Mouse (Mus musculus) midbrain, postnatal 0 days (tissue): ENCODE measurements around the gene Slc27a5. TPM values are rescaled to one million over a fixed set of nuclear protein-coding genes. Genes with fewer than 3 reads are reported as not detected.

ENCODE experiments used
- ATAC-seq: fragments of 200-750 bp; cut with Nextera tagmentation; 2 replicates; pipeline ENCODE4 v1.8.0; 2017; ENCODE audit warnings: moderate number of reproducible peaks, mild to moderate bottlenecking, moderate TSS enrichment, moderate library complexity; ENCODE audit not compliant: low FRiP score
- DNase-seq: peaks from one replicate; pipeline ENCODE4 v3.0.0-alpha.2; 2015; ENCODE audit warnings: low spot score
- H3K27ac ChIP-seq: fragments of 300-500 bp; sonication (generic); 2 replicates; pipeline ENCODE4 v1.5.1; 2014; ENCODE audit warnings: low read depth, mild to moderate bottlenecking, low read length, mixed read lengths
- H3K27me3 ChIP-seq: fragments of 300-500 bp; sonication (generic); 2 replicates; pipeline ENCODE4 v1.6.1; 2014; ENCODE audit warnings: low read length, control low read depth, mixed read lengths; ENCODE audit not compliant: insufficient read depth
- H3K36me3 ChIP-seq: fragments of 300-500 bp; sonication (generic); 2 replicates; pipeline ENCODE4 v1.6.1; 2014; ENCODE audit warnings: low read length, control low read depth, mixed read lengths; ENCODE audit not compliant: insufficient read depth
- H3K4me1 ChIP-seq: fragments of 300-500 bp; sonication (generic); 2 replicates; pipeline ENCODE4 v1.6.1; 2014; ENCODE audit warnings: mild to moderate bottlenecking, control low read depth, antibody characterized with exemption, low read length, mixed read lengths; ENCODE audit not compliant: insufficient read depth
- H3K4me2 ChIP-seq: fragments of 300-500 bp; sonication (generic); 2 replicates; pipeline ENCODE4 v1.6.1; 2014; ENCODE audit warnings: low read depth, mild to moderate bottlenecking, low read length, mixed read lengths; ENCODE audit not compliant: poor library complexity, severe bottlenecking
- H3K4me3 ChIP-seq: fragments of 300-500 bp; sonication (generic); 2 replicates; pipeline ENCODE4 v1.5.1; 2014; ENCODE audit warnings: low read depth, mild to moderate bottlenecking, low read length, moderate library complexity
- H3K9ac ChIP-seq: fragments of 300-500 bp; sonication (generic); replicated peaks from 2 replicates; pipeline ENCODE4 v1.6.1; 2014; ENCODE audit warnings: mild to moderate bottlenecking, low read length, moderate library complexity, mixed read lengths; ENCODE audit not compliant: poor library complexity, severe bottlenecking
- H3K9me3 ChIP-seq: fragments of 300-500 bp; sonication (generic); 2 replicates; pipeline ENCODE4 v1.6.1; 2016; ENCODE audit warnings: low read length, control low read depth
- CTCF ChIP-seq: IDR thresholded peaks from 2 replicates; pipeline ENCODE4 v1.5.1; 2016; ENCODE audit warnings: antibody characterized with exemption, mild to moderate bottlenecking
- WGBS: fragments of 180-500 bp; shearing (Covaris S2); extraction: QIAGEN DNeasy Blood & Tissue Kit; methylation state at CpG from one replicate; pipeline ENCODE4 v1.1.7; 2014; 5-methylcytosine and 5-hydroxymethylcytosine counted together
- polyA plus RNA-seq: library from polyadenylated mRNA; unstranded; fragments of >200 nt; fragmentation: Nextera tagmentation; extraction: Ambion mirVana; gene quantifications from 2 replicates; pipeline ENCODE4 v1.2.1, GENCODE M21; 2015
- total RNA-seq: library from RNA; depleted of rRNA; stranded (reverse); fragments of >200 nt; gene quantifications from 2 replicates; pipeline ENCODE4 v1.2.3, GENCODE M21; 2014

Slc27a5 gene
- total and polyA plus RNA-seq, 2 experiments from 2014 or later: 0.21 TPM; not detected in 1

DNA sequence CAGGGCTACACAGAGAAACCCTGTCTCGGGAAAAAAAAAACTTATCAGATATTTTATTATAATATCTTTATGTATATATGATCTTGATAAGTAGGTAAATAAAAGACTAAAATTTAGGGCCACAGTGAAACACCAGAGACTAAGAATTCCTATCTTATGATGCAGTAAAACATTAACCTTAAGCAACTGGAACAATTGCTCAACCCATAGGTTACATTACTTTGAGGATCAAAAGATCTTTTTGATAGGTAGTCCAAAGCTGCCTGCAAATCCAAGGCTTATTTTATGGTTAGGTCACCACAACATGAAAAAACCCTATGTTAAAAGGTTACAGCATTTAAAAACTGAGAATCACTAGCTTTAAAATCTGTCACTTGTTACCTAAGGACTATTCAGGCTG lies 3.6 kb upstream of the Slc27a5 start:
- H3K27me3 ChIP-seq: no peaks in the 10 kb centered on the region
- H3K4me3 ChIP-seq: no peak overlapping the region
- H3K4me1 ChIP-seq: no peaks in the 10 kb centered on the region
- no peak for DNase-seq
- 82% methylated on average over 1 of the region's 1 CpGs for WGBS
- no peak overlapping the region for H3K27ac ChIP-seq
- no peak for TF ChIP-seq CTCF
- H3K9me3 ChIP-seq: no peaks in the 10 kb centered on the region
- no peak overlapping the region for H3K9ac ChIP-seq
- H3K36me3 ChIP-seq: peaks cover 15% of the 10 kb centered on the region
- no peak overlapping the region for H3K4me2 ChIP-seq
- ATAC-seq: no peak

DNA sequence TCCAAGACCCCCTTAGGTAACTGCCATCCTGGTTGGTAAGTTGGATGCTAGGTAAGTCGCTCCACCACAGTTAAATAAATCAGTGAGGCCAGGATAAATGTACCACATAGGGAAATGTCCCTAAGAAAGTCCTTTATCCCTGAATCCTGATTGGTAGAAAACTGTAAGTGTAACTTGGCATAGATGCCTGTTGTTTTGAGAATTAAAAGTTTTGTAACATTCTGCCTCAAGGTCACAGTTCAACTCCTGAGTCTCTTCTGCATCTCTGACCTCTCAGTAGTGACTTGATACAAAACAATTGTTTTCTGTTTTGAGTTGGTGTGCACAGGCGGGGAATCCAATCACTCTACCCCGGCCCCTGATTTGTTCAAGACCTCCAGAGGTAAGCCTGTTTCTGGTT lies 859 bp upstream of the Slc27a5 start, which contains the start of gene Trim28:
Gene Trim28, plus strand, starts transcription at position 264 of the 400 bp plus-strand sequence.
- Histone ChIP-seq H3K27ac (no peak within 1 kb of the TSS), H3K4me2 (no peak within 1 kb of the TSS), H3K9me3 (no peaks in the 10 kb centered on the region), H3K27me3 (no peaks in the 10 kb centered on the region), H3K36me3 (no peaks in the 10 kb centered on the region), H3K4me1 (no peaks in the 10 kb centered on the region), H3K4me3 (no peak within 1 kb of the TSS), H3K9ac (no peak within 1 kb of the TSS)
- ATAC-seq (no peak), DNase-seq (no peak)
- TF ChIP-seq CTCF: no peak
- 83% methylated on average over 3 of the region's 3 CpGs for WGBS

DNA sequence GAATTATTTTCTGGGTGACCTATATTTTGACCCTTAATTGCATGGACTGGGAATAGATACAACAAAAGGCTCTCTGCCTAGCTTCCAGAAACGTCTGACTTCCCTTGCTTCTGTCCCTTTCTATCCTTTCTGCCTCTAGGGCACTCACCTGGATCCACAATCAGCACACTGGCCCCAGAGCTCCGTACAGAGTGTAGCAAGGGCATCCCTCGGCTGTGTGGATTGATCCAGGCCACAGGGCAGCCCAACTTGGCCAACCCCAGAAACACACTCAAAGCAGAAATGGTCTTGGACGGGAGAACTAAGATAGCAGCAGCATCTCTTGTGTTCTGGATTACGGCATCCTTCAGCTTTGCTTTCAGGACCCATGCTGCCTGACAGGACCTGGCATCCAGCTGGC lies 762 bp downstream of the Slc27a5 start:
- Histone ChIP-seq H3K36me3 (no peaks in the 10 kb centered on the region), H3K9ac (no peak overlapping the region), H3K4me3 (no peak overlapping the region), H3K4me1 (no peaks in the 10 kb centered on the region), H3K27ac (no peak overlapping the region), H3K9me3 (no peaks in the 10 kb centered on the region), H3K4me2 (no peak overlapping the region), H3K27me3 (no peaks in the 10 kb centered on the region)
- DNase-seq (no peak), ATAC-seq (no peak)
- 75% methylated on average over 5 of the region's 5 CpGs for WGBS
- no peak for TF ChIP-seq CTCF

DNA sequence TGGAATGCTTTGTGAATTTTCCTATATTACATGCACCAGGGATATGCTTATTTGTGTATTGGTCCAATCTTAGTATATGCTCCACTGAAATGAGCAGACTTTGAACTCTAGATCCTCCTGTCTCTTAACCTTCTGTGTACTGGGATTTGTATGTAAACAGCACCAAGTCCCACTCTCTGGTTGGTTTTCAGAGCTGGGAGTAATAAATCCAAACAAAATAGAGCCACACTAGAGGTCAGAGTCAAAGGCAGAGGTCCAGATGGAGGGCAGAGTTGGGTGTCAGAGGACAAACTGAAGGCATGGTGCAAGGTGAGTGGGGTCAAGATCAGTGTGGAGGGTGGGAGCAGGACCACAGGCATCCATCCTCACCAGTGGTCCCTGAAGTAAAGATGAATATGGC lies 2.1 kb downstream of the Slc27a5 start:
- ATAC-seq: no peak
- Histone ChIP-seq H3K27ac (no peak overlapping the region), H3K9ac (no peak overlapping the region), H3K27me3 (no peaks in the 10 kb centered on the region), H3K4me3 (no peak overlapping the region), H3K4me1 (no peaks in the 10 kb centered on the region), H3K4me2 (no peak overlapping the region), H3K9me3 (no peaks in the 10 kb centered on the region), H3K36me3 (no peaks in the 10 kb centered on the region)
- no peak for TF ChIP-seq CTCF
- DNase-seq: no peak

DNA sequence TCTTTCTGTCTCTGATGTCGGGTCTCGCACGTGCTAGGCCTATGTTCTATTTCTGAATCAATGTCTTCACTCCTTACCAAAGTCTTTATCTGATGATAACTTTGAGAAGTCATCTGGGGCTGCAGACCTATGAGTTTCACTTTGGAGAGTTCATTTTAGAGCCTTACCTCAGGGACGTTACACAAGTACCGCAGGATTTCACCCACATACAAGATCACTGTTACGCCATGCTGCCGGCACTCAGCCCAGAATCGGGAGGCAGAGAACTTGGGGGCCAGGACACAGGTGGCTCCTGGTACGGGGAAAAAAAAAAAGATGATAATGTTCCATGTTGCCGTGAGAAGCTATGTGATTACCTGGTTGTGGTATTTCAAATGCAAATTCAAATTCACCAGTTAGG lies 4.8 kb downstream of the Slc27a5 start:
- H3K9me3 ChIP-seq: no peaks in the 10 kb centered on the region
- WGBS: 91% methylated on average over 10 of the region's 10 CpGs
- no peak overlapping the region for H3K9ac ChIP-seq
- H3K4me2 ChIP-seq: no peak overlapping the region
- ATAC-seq (no peak), DNase-seq (no peak)
- H3K36me3 ChIP-seq: no peaks in the 10 kb centered on the region
- no peak overlapping the region for H3K27ac ChIP-seq
- H3K27me3 ChIP-seq: no peaks in the 10 kb centered on the region
- no peak for TF ChIP-seq CTCF
- H3K4me3 ChIP-seq: no peak overlapping the region
- H3K4me1 ChIP-seq: no peaks in the 10 kb centered on the region

DNA sequence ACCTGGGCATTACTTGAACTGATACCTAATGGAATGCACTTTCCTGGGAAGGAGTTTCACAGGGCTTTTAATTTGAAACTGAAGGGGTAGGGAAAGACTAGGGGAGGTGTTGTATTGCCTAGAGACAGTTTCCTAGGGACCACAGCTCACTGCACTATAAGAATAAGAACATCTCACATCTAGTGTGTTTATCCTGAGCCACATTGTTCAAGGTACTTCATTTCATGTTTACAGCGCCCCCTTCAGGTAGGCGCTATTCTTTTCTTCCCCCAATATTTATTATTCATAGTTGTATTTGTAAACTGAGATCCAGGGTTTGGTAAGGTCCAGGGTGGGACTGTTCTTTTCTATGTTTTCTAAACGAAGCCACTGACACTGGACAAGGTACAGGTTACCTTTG lies 5.8 kb downstream of the Slc27a5 start:
- Histone ChIP-seq H3K27me3 (no peaks in the 10 kb centered on the region), H3K9me3 (no peaks in the 10 kb centered on the region), H3K36me3 (no peaks in the 10 kb centered on the region), H3K4me2 (no peak overlapping the region), H3K27ac (no peak overlapping the region), H3K4me3 (no peak overlapping the region), H3K4me1 (no peaks in the 10 kb centered on the region), H3K9ac (no peak overlapping the region)
- ATAC-seq (no peak), DNase-seq (no peak)
- TF ChIP-seq CTCF: peak; percentile 39
- WGBS: 2% methylated on average over 3 of the region's 3 CpGs
